Mouse (Mus musculus) hindbrain, postnatal 0 days (tissue): ENCODE measurements around the gene Ercc6l2. TPM values are rescaled to one million over a fixed set of nuclear protein-coding genes. Genes with fewer than 3 reads are reported as not detected.
"Not testable (repeated sequence)": the region's sequence is repeated elsewhere in the genome, so short reads cannot be mapped to it uniquely, and the experiment has no call there.

Source experiments
- ATAC-seq: fragments of 200-750 bp; cut with Nextera tagmentation; 2 replicates; pipeline ENCODE4 v1.8.0; 2017; ENCODE audit warnings: mild to moderate bottlenecking, moderate TSS enrichment, moderate library complexity
- DNase-seq: peaks from one replicate; pipeline ENCODE4 v3.0.0-alpha.2; 2015; ENCODE audit warnings: low spot score
- H3K27ac ChIP-seq: fragments of 300-500 bp; sonication (generic); 2 replicates; pipeline ENCODE4 v1.5.1; 2014; ENCODE audit warnings: mild to moderate bottlenecking
- H3K27me3 ChIP-seq: fragments of 300-500 bp; sonication (generic); 2 replicates; pipeline ENCODE4 v1.6.1; 2014; ENCODE audit warnings: low read length, mixed read lengths; ENCODE audit not compliant: insufficient read depth
- H3K36me3 ChIP-seq: fragments of 300-500 bp; sonication (generic); 2 replicates; pipeline ENCODE4 v1.6.1; 2014; ENCODE audit warnings: low read length, mixed read lengths; ENCODE audit not compliant: insufficient read depth
- H3K4me1 ChIP-seq: fragments of 300-500 bp; sonication (generic); 2 replicates; pipeline ENCODE4 v1.6.1; 2014; ENCODE audit warnings: antibody characterized with exemption, low read length, mixed read lengths; ENCODE audit not compliant: insufficient read depth
- H3K4me2 ChIP-seq: fragments of 300-500 bp; sonication (generic); 2 replicates; pipeline ENCODE4 v1.6.1; 2014; ENCODE audit warnings: low read depth, mild to moderate bottlenecking, low read length, moderate library complexity, mixed read lengths
- H3K4me3 ChIP-seq: fragments of 300-500 bp; sonication (generic); 2 replicates; pipeline ENCODE4 v1.5.1; 2014; ENCODE audit warnings: low read length
- H3K9ac ChIP-seq: fragments of 300-500 bp; sonication (generic); replicated peaks from 2 replicates; pipeline ENCODE4 v1.6.1; 2014; ENCODE audit warnings: mild to moderate bottlenecking, low read length, moderate library complexity, mixed read lengths
- H3K9me3 ChIP-seq: fragments of 300-500 bp; sonication (generic); 2 replicates; pipeline ENCODE4 v1.6.1; 2016; ENCODE audit warnings: low read length, mixed read lengths
- CTCF ChIP-seq: IDR thresholded peaks from 2 replicates; pipeline ENCODE4 v1.5.1; 2016; ENCODE audit warnings: antibody characterized with exemption, control low read depth, low read depth
- WGBS: fragments of 180-500 bp; shearing (Covaris S2); extraction: QIAGEN DNeasy Blood & Tissue Kit; methylation state at CpG from one replicate; pipeline ENCODE4 v1.1.7; 2014; 5-methylcytosine and 5-hydroxymethylcytosine counted together
- polyA plus RNA-seq: library from polyadenylated mRNA; unstranded; fragments of >200 nt; fragmentation: Nextera tagmentation; extraction: Ambion mirVana; gene quantifications from 2 replicates; pipeline ENCODE4 v1.2.1, GENCODE M21; 2015
- total RNA-seq: library from RNA; depleted of rRNA; stranded (reverse); fragments of >200 nt; gene quantifications from 2 replicates; pipeline ENCODE4 v1.2.3, GENCODE M21; 2014

Gene Ercc6l2
- total and polyA plus RNA-seq, 2 experiments from 2014 or later, result 9.9 to 11.7 TPM

DNA sequence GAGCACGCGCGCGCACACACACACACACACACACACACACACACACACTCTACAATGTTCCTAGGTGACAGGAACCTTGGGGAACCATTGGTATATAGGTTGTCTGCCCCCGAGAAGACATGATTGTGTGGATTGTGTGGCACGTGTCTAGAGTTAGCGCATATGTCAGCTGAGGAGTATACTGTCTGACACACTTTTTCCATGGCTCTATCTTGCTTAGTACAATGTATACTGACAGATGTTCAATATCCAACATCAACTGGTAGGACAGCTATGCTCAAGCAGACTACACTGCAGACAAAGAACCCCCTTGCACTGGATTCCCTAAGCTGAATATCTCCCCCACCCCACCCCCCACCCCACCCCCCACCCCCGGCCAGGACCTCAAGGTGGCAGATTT lies 101.5 kb downstream of the Ercc6l2 start:
- no peak overlapping the region for H3K9ac ChIP-seq
- peaks cover 19% of the 10 kb centered on the region for H3K4me1 ChIP-seq
- DNase-seq (no peak), ATAC-seq (no peak)
- H3K27ac ChIP-seq, result peak overlapping the region; percentile 89; the same call in 1 of the 2 replicates
- no peak overlapping the region for H3K4me2 ChIP-seq
- H3K4me3 ChIP-seq, result no peak overlapping the region
- H3K27me3 ChIP-seq, result no peaks in the 10 kb centered on the region; the same call in 1 of the 2 replicates
- H3K9me3 ChIP-seq, result no peaks in the 10 kb centered on the region
- 91% methylated on average over 8 of the region's 8 CpGs for WGBS
- H3K36me3 ChIP-seq, result no peaks in the 10 kb centered on the region
- TF ChIP-seq CTCF, result no peak

DNA sequence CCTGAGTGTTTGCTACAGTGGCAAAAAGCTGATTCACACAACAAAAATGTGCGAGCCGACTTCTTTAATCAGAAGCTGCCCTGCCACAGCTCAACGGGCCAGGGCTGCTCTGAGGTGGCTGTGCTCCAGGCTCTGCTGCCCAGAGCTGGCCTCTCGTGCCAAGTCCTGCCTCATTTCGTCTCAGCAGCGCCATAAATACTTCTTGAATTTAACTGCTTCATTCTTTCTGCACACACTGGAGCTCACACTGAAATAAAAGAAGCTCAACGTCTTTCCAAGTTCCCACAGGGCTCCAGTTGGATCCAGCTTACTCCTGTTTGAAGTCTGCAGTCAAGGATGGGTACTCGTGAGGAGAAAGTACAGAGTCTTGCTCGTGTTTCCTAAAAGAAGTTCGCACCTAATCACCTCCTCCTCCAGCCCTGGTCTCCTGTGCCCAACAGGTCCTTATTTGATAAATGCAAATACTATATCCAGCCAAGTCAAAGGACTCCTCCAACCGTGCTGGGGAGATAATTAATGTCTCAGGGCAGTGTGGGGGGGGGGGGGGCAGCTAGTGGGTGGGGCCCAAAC lies 102.2 kb downstream of the Ercc6l2 start:
- H3K9me3 ChIP-seq, result no peaks in the 10 kb centered on the region
- WGBS, result 19% methylated on average over 11 of the region's 11 CpGs
- peak; percentile 87 for ATAC-seq
- H3K27ac ChIP-seq, result peak overlapping the region; percentile 89
- H3K4me2 ChIP-seq, result peak overlapping the region; percentile 31
- peaks cover 19% of the 10 kb centered on the region for H3K4me1 ChIP-seq
- H3K27me3 ChIP-seq, result no peaks in the 10 kb centered on the region; the same call in 1 of the 2 replicates
- H3K9ac ChIP-seq, result no peak overlapping the region
- no peak overlapping the region for H3K4me3 ChIP-seq
- H3K36me3 ChIP-seq, result no peaks in the 10 kb centered on the region
- peak; percentile 85 for DNase-seq
- TF ChIP-seq CTCF, result 0 out of 2 replicates have a peak, but pooled peaks have one; percentile 9

DNA sequence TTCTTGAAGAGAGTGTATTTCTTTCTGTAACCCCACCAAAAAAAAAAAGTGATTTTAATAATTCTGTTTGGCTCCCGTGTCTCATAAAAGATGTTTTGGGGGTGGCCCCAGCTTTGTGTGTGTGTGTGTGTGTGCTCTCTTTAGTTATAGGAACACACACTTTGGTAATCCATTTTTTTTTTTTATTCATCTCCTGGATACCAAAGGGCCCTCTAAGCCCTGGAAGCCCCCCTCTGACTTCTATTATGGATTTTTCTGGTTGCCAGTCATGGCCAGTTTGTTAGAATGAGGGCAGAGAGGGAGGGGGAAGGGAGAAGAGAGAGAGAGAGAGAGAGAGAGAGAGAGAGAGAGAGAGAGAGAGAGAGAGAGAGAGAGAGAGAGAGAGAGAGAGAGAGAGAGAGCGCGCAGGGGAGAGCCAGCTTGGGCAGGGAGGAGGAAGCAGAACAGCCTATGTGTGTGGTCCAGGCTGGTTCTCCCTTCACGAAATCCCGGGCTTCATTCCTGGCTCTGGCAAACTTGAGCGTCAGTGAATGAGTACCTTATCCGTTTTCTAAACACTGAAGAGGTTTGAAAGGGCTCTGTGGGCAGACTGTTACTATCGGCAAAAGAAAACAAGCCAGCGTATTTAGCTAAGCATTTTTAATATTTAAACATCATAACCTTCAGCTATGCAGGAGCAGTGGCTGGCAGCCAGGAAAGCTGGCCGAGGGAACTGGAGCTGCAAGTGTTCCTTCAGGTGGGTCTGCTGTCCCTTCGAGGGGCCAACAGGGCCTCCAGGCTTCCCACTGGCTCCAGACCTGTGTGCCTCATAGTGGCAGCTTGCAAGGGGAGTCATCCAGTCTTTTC lies 103.0 kb downstream of the Ercc6l2 start:
- H3K9ac ChIP-seq, result 0 out of 2 replicates have a peak overlapping the region, but pooled peaks have one; percentile 24
- H3K9me3 ChIP-seq, result no peaks in the 10 kb centered on the region
- peaks cover 19% of the 10 kb centered on the region for H3K4me1 ChIP-seq
- H3K27me3 ChIP-seq, result no peaks in the 10 kb centered on the region; the same call in 1 of the 2 replicates
- peak; percentile 77 for DNase-seq
- 11% methylated on average over 11 of the region's 11 CpGs for WGBS
- peak overlapping the region; percentile 46 for H3K4me2 ChIP-seq
- H3K4me3 ChIP-seq, result no peak overlapping the region
- no peaks in the 10 kb centered on the region for H3K36me3 ChIP-seq
- TF ChIP-seq CTCF, result no peak
- peak overlapping the region; percentile 89 for H3K27ac ChIP-seq
- peak; percentile 59 for ATAC-seq

DNA sequence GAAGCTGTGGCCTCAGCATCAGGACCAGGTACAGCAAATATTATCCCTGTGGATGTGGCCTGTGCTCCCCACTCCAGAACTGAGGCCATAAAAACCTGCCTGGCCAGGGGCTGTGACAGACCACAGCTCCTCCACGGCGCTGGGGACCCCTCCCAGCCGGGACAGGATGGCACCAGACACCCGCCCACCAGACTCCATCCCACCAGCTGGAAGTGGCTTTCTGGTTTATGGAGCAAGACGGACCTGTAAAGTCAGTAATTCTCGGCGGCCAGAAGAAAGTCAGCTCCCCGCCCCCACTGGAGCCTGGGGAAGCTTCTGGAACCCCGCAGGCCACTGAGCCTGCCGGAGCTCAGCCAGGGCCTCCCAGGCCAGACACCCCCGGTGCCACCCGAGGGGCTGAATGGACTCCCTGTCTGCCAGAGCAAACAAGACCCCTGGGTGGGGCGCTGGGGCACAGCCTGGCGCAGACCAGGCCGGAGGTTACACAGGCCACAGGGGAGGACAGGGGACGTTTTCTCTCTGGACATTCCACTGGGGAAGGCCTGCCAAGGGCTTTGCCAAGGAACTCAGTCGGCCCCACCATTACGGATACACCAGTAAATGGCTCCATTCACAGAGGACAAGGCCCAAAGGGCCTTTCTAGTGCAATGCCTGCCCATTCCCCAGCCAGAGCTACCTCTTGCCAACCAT lies 103.8 kb downstream of the Ercc6l2 start:
- Histone ChIP-seq H3K27me3 (no peaks in the 10 kb centered on the region; the same call in 1 of the 2 replicates), H3K4me2 (peak overlapping the region; percentile 46), H3K27ac (peak overlapping the region; percentile 89), H3K9me3 (no peaks in the 10 kb centered on the region), H3K4me1 (peaks cover 19% of the 10 kb centered on the region), H3K9ac (0 out of 2 replicates have a peak overlapping the region, but pooled peaks have one; percentile 24), H3K36me3 (no peaks in the 10 kb centered on the region), H3K4me3 (no peak overlapping the region)
- 25% methylated on average over 18 of the region's 18 CpGs for WGBS
- peak; percentile 80 for DNase-seq
- ATAC-seq, result peak; percentile 88
- TF ChIP-seq CTCF, result no peak

DNA sequence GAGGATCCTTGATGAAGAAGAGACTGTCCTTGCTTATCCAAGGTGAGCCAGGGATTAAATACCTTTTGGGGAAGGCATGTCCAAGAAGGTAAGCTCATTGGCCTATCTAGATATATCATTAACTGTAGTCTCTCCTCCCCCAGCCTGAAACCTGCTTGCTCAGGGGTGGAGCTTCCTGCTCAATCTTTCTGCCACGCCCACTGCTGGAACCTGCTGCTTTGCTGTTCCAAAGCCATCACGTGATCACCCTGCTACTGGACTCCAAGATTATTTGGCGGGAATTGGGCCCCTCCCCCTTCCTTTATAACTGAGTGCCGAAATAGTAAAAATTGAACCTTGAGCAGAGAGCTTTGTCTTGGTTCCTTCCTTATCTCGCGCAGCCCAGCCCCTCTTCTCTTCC lies 109.0 kb downstream of the Ercc6l2 start:
- not testable (repeated sequence) for H3K27ac ChIP-seq, ATAC-seq, H3K4me1 ChIP-seq, H3K4me2 ChIP-seq, H3K9me3 ChIP-seq, DNase-seq, H3K36me3 ChIP-seq, H3K9ac ChIP-seq, H3K4me3 ChIP-seq, H3K27me3 ChIP-seq
- WGBS, result 50% methylated on average over 2 of the region's 6 CpGs

DNA sequence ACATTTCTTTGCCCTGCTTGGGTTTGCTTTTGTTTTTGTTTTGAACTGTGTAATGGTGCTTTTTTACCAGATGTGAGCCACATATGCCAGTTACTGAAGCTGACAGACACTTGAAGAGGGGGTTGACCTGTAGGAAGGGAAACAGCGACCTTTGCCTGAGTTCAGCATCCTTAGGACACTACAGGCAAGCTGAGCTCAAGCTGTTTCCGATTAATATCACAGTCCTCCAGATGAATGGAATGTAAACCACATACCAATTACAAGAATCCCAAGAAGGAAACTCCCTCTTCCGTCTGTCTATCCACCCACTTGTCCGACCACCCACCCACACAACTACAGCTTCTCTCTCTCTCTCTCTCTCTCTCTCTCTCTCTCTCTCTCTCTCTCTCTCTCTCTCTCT lies 112.3 kb downstream of the Ercc6l2 start:
- no peak overlapping the region for H3K27ac ChIP-seq
- ATAC-seq, result no peak
- no peaks in the 10 kb centered on the region for H3K36me3 ChIP-seq
- H3K4me1 ChIP-seq, result peaks cover 11% of the 10 kb centered on the region; the same call in 1 of the 2 replicates
- no peaks in the 10 kb centered on the region for H3K27me3 ChIP-seq
- no peak overlapping the region for H3K4me2 ChIP-seq
- no peak for TF ChIP-seq CTCF
- H3K9ac ChIP-seq, result no peak overlapping the region
- H3K9me3 ChIP-seq, result no peaks in the 10 kb centered on the region
- 82% methylated on average over 4 of the region's 4 CpGs for WGBS
- no peak overlapping the region for H3K4me3 ChIP-seq
- no peak for DNase-seq
